Mouse (Mus musculus) megakaryocyte progenitor cell, adult 5-6 weeks (primary cell): Measurements from ENCODE around the gene Cops8. TPM values are rescaled to one million over a fixed set of nuclear protein-coding genes. Genes with fewer than 3 reads are reported as not detected.

Experiments
- ATAC-seq: replicated peaks from 2 replicates; pipeline ENCODE4 v1.8.0; 2016; ENCODE audit warnings: mild to moderate bottlenecking, moderate TSS enrichment, inconsistent platforms; ENCODE audit not compliant: poor library complexity
- total RNA-seq, 2 experiments: library from RNA; stranded (forward) in 1 of 2; stranded (reverse) in 1 of 2; fragments of 157-497, 149-512 nt in 1 of 2; fragments of 200-1000 nt in 1 of 2; gene quantifications; 2 replicates each; pipeline versions ENCODE4 v1.2.3 to v1.2.4; 2015 to 2017

Cops8 gene
- total RNA-seq (2015) (50.9 and 53.2 TPM in 2 replicates), total RNA-seq (2017) (60.4 and 86.6 TPM in 2 replicates)

DNA sequence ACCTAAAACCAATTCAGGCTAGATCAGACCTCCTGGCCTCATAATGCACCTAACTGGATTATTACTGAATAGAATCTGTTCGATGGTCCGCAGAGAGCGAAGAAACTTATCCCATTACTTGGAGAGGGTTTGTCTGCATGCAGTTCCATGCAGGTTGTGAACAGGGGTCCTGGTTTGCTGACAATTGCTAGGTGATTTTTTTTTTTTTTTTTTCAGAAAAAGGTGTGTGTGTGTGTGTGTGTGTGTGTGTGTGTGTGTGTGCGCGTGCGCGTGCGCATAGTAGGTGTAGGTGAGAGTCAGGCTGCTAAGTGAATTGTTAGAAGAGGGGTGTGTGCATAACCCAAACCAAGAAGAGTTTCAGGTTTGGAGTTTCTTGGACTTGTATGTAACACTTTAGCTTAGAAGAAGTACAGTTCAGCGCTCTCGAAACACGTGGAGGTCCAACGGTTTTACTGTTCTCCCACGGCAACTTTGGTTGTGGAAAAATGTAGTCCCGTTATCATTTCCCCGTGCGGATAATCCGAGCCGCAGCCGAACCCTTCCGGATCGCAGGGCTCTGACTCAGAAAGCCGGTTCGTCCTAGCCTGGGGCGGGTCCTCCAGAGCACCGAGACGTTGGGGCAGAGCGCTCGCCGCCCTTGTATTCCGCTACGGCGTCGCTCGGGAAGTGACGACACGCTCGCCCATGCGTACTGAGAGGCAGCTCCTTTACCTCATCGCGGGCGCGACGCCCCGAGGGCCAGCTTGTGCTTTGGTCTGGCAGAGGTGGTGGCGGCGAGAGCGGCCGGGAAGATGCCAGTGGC, at the start of gene Cops8:
Gene Cops8 (plus strand): TSS at position 223 of the 802 bp plus-strand sequence.
- peak; percentile 99 for ATAC-seq

DNA sequence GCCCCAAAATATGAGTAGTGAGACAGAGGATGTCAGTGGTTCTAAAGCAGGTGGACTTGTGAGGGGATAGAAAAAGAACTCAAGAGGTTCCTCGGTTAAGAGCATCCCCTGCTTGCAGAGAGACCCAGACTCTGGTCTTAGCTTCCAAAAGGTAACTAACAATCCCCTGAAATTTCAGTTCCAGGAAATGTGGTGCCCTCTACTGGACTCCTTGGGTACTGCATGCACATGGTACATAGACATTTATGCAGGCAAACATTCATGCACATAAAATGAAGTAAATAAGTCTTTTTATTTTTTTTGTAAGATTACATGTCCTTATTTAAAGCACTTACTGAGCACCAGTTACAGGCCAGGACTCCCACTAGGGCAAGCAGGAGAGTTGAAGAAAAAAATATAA, 45.6 kb upstream of the Cops8 start:
- ATAC-seq: no peak

DNA sequence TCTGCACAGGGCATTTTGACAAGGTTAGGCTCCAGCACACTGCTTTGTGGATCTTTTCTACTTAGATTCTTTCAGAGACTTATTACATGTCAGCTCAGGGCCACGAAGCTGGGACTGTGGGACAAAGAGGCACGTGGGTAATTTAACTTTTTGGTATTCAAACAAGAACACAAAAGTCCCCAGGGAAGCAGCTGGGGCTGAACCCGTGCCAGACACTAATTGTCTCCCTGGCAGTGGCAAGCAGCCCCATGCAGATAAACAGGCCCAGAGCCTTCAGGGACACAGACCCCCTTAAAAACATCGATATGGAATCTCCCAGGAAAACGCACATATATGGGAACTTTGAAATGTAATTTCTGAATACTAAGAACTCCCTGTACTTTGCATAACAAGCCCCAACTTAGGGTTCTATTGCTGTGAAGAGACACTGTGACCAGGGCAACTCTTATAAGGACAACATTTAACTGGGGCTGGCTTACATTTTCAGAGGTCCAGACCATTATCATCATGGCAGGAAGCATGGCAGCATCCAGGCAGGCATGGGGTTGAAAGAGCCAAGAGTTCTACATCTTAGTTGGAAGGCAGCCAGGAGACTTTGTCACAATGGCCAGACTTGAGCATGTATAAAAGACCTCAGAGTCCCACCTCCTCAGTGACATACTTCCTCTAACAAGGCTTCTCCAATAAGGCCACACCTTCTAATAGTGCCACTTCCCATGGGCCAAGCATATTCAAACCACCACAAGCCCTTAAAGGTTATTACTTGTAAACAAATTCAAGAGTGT, 41.6 kb upstream of the Cops8 start:
- ATAC-seq: no peak

DNA sequence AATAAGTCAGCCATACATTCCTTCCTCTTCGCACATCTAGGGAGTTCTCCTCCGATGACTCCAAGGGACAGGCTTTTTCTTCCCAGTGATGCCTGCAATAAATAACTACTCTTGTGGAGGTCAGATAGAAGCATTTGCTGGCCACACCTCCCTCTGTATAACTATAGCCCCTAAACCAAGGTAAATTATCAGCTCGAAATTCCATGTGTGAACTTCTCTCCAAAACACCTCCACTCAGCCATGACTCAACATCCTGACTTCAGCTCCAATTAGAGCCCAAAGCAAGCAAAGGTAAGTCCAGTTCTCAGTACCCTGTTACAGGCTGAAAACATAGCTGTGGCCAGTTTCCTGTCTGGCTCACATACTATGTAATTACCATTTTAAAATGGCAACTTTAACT, 38.8 kb upstream of the Cops8 start:
- no peak for ATAC-seq

DNA sequence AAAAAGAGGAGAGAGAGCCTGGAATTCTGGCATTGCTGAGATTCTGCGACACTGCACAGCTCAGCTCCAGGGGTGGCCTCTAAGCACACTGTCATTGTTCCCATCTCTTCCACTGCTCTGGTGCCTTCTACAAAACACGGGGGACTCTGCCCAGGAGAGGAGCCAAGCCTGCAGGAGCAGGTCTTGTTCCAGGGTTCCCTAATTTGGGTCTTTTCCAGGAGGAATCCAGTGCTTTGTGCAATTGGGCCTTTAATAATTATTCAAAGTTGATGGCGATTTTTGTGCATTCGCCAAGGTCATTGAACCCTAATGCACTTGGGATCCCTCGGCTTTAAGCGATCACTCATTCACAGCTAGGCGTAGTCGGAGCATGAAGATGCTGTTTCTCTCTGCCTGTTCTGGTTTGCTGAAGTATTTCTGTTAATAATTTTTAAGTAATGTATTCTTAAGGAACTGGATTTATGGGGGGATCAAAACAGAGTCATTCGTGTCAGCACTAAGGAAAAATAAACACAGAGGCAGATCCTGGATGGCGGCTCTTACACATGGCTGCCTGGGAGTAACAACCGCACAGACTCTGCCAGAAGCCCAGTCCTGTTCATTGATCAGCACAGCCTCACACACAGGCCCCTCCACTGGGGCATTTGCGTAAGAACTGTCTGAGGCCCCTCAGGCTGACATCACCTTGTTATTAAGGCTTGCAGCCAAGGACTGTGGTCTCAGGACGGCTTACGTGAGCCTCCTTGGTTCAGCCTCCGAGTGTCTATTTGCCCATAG, 35.9 kb upstream of the Cops8 start:
- ATAC-seq: no peak

DNA sequence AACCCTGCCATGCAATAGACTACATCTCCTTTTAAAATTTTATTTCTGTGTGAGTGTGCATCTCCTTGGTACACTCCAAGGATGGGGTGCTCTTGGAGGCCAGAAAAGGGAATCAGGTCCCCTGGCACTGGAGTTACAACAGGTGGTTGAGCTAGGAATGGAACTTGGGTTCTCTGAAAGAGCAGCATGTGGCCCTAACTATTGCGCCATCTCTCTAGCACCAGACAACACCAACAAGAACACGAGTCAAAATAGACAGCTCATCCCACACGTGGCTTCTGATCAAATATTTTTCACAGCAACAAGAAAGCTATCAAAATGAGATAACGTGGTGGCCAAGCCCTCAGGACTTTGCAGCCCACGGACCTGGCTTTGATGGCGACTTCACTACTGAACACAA, 28.9 kb upstream of the Cops8 start:
- no peak for ATAC-seq

DNA sequence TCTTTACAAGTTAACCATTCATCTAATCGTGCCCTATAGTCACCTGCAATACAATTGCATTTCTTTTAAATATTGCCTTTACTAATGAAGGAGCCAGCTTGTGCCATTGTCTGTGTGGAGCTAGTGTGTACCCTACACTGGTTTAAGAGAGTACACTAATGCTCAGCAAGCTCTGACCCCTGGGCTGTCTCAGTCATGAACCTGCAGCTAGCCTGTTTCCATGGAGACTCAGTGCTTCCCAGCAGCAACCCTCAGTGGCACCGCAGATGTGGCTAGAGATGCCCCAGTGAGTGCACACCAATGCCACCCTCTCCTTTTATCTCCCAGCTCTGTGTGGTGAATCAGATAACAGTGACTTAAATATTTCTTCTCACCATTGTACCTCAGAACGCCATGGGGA, 27.9 kb upstream of the Cops8 start:
- no peak for ATAC-seq

DNA sequence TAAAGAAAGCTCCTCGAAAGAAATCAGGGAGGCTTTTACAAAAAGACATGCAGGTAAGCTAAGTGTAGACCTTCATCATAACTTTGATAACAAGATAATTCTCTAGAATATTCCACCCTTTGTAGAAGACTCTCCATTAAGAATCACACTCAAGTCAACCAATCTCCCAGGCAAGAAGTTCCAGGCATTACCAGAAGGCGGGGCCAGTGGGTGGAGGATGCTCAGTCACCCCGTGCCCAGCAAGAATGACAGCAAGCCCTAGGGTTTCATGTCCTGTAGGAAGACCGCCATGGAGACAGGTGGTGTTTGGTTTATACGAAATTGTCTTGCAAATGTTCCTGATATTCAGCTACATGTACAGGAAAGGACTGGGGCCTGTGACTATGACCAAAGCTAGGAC, 25.4 kb upstream of the Cops8 start:
- no peak for ATAC-seq

DNA sequence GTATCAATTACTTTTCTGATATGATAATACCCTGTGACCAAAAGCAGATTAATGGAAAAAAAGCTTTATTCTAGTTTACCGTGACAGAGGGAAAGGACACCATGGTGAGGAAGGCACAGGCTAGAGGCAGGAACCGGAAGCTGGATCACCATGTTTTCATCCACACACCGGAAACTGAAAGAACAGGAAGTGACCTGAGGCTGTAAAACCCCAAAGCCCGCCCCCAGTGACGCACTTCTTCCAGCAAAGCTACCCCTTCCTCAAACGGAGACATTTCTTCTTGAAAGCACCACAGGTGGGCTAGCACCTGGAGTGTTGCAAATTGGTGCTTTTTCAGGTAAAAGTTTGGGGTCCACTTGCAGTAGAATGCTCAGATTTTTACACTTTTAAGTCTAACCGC, 20.1 kb upstream of the Cops8 start:
- no peak for ATAC-seq

DNA sequence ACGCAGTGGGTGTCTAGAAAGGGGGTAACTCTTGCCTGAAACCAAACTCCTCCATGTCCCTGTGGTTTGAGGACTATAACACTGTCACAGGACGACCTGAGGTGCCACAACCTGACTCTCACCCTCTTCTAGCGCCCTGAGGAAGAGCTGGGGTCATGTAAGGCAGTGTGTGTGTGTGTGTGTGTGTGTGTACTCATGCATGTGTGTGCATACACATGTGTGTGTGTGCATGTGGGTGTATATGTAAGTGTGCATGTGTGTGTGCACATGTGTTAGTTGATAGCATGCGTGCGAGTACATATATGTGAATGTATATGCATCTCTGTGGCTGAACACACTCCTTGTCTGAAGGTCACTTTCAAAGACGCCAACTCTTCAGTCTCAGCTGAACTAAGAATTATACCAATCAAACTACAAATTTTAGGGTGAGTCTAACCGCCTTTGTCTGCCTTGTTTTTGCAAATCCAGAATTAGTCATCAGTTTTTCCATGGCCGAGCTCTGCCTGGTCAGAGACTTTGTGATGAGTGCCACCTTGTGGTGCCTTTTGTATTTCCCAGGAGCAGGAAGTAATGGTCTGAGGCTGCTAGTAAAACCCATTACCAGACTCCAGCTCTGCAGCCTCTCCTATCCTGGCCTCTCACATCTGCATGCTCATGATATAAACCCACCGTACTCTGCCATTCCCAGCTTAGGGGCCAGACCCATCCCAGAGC, 14.6 kb upstream of the Cops8 start:
- ATAC-seq: peak; percentile 70

DNA sequence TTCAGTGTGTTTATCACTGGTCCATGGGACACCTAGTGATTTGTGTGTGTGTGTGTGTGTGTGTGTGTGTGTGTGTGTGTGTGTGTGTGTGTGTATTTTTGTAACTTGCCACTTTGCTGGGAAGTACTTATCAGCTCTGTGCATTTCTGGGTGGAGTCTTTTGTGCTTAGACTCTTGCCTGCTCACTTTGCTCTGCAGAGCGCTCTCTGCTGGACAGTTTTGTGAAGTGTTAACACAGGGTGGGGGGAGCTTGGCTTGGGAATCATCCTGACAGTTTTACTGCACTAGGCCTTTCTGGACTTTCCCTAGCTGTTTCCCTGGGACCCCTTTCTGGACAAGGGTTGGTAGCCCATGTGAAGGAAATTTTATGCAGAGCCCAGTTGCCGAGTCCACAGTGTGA, 12.0 kb upstream of the Cops8 start:
- ATAC-seq: peak; percentile 85

DNA sequence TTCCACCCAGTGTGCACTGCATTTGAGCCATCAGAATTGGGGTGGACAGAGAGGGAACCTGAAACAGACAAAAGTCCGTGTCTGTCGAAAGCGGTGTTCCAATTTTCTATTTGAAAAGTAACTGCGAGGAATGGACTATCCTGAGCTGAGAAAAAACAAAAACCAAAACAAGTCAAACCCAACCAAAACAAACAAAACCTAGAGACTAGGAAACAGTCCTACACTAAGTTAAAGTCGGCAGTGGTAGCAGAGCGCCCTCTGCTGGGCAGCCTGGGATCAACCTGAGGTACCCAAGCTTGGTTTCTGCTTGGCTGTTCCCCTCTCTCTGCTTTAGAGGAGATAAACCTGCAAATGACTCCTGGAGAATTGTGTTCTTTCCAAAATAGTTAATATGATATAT, 10.0 kb upstream of the Cops8 start:
- peak; percentile 80 for ATAC-seq

DNA sequence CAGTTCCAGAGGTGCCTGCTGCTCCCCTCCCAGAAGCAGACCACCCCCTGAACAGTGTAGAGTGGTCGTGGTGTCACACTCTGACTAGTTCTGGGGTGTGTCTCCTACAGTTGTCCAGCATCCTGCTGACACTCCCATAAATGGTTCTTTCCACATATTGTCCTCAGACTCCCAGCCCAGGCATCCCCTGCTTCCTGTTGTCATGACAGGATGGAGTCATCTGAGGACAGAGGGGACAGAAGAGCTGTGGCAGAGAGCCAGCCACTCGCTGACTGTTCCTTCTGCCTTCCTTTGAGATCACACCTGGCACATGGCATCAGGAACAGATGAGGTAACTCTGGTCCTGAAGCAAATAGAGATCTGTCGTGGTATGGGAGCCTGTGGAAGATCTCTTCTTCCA, 3.6 kb upstream of the Cops8 start:
- no peak for ATAC-seq

DNA sequence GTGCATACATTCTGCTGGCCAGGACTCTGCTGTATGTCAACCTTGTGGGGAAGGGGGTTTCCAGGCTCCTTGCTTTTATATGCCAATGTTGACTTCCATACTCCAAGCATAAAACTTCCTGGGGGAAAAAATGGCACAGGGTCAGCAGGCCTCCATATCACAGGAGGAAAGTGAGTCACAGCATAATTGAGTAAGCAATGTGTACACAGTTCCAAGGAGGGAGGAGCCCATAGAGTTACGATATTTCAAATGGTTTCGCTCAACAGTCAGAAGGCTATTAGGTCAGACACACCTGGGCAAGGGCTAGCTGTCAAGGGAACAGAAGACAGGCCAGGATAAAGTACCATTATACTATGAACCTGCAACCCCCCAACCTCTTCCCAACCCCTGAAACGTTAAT, 1.7 kb upstream of the Cops8 start:
- no peak for ATAC-seq

DNA sequence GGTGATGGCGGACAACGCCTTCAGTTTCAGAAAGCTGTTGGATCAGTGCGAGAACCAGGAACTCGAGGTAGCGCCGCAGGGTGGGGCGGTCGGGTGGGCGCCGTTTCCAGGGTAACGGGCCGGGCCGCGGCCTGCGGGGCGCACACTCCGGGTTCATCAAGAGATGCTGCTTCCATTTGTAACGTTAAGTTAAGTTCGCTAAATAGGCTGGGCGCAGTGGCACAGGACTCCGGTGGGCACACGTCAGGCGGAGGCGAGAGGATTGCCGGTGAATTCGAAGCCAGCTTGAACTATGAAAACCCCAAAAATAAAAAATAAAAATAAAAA, 743 bp downstream of the Cops8 start:
- ATAC-seq: no peak

DNA sequence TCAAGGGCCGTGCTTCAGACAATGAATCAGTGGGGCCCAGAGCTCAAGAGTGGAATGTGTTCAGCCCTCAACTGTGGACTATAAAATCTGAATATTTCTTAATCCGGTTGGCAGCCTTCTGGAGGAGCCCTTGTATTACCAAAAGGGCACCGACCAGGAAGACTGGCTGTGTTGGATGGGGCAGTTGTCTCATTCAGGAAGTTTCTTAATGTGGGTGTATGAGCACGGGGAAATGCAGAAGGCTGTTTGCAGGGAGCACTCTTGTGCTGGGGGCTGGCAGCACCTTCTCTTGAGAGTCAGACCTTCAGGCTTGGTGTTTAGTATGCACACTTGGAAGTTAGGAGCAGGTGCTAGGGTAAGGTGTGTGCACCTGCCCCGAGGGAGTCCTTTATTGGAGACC, 6.6 kb downstream of the Cops8 start:
- peak; percentile 61 for ATAC-seq

DNA sequence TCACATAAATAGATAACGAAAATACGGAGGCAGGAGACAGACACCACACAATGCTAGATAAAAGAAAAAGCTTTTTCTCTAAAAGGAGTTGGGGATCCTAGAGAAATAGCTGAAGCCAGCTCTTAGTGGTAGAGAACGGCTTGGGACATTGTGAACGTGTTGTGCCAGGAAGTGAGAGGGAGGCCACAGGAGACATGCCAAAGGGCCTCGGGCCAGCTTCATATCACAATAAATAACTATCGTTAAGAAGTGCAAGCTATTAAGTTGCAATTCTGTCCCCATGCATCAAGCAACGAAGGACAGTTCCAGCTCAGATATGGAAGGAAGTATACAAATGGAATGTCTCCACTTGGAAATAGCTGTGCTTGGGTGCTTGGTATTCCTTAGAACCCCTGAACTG, 14.5 kb downstream of the Cops8 start:
- ATAC-seq: no peak

DNA sequence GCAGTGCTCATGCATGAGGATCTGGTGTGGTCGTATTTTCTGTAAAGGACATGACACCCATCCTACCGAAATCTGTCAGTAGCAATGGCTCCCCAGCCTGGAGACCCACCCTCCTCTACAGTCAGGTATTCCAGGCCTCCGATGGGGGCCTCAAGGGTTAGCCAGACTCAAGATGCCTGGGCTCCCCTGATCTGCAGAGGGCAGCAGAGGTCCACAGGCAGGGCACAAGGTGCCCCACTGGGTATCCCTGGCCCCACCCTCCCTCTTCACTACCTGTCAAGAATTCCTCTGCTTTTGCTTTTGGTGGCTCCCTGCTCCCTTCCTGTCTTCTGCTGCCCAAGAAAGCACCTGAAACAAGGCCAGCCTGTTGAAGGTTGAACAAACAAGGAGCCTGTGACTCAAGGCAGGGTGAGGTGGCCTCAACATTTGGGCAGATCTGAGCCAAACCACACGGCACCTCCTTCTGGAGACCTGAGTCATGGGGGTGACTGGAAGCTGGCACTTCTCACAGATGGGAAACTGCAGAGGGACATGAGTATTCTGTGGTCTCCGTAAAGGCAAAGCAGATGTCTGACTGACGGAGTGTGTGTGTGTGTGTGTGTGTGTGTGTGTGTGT, 30.7 kb downstream of the Cops8 start:
- ATAC-seq: no peak

DNA sequence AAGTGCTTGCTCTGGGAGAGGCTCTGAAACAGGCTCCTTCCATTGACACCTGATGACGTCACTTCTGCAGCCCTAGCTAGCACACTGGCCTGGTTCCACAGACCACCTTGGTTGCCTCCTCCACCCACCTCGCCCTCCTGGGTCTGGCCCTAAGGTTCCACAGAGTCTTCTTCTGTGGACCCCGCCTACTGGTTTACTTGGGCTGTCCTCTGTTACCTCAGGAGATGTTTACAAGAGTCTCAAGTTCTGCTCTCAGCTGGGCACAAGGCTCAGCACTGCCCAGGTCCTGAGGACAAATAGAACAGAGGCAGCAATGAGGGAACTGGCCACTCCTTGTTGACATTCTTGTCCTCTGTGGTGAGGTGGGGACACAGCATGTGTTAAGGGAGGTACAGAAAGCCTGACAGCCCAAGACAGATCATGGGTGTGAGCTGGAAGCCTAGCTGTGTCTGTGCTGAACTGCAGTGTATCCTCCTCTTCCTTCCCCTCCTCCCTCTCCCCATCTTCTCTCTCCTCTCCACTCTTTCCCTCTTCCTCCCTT, 31.5 kb downstream of the Cops8 start:
- no peak for ATAC-seq

DNA sequence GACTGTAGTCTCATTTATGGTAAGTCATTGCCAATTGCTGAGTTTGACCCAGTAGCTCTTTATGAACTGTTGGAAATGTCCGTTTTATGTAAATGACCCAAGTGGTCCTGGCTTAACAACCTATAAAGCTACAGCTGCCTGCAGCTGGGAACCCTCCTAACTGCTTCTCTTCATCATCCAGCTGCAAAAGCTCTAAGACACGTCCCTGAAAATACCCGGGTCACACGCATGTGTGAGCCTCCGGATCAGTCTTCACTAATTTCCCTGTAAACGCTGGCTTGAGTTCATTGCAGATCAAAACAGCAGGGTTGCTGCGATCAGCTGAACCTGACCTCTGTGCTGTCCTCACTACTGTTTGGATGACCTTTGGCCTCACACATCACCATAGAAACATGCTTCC, 35.6 kb downstream of the Cops8 start:
- ATAC-seq: no peak
